Mouse (Mus musculus) retina, postnatal 7 days (tissue): ENCODE data around the gene Mogat2.

Experiments
- DNase-seq: peaks from one replicate; pipeline ENCODE4 v3.0.0-alpha.2; 2012; ENCODE audit warnings: low read depth, low spot score

The Mogat2 gene

GRCm38 (mm10) chr7:99238417-99238816, at the start of gene Mogat2:
Gene Mogat2, minus strand, starts transcription at chr7:99238619.
- DNase-seq, result no peak

- DNase-seq, result no peak
Measured at GRCm38 (mm10) chr7:99287287-99287686, 48.9 kb upstream of the Mogat2 start.

GRCm38 (mm10) chr7:99279586-99279985, 41.2 kb upstream of the Mogat2 start:
- DNase-seq, result peak; percentile 64

- DNase-seq, result no peak
Measured at GRCm38 (mm10) chr7:99278309-99278708, 39.9 kb upstream of the Mogat2 start.

GRCm38 (mm10) chr7:99276679-99277078, 38.3 kb upstream of the Mogat2 start:
- no peak for DNase-seq

- no peak for DNase-seq
Measured at GRCm38 (mm10) chr7:99275131-99275530, 36.7 kb upstream of the Mogat2 start.

- no peak for DNase-seq
Measured at GRCm38 (mm10) chr7:99271630-99272029, 33.2 kb upstream of the Mogat2 start.

GRCm38 (mm10) chr7:99268951-99269945, 30.8 kb upstream of the Mogat2 start:
- no peak for DNase-seq

GRCm38 (mm10) chr7:99268506-99268900, 30.1 kb upstream of the Mogat2 start:
- DNase-seq, result no peak

GRCm38 (mm10) chr7:99267897-99268505, 29.6 kb upstream of the Mogat2 start:
- peak; percentile 46 for DNase-seq

- no peak for DNase-seq
Measured at GRCm38 (mm10) chr7:99267251-99267896, 29.0 kb upstream of the Mogat2 start, which contains the start of gene Map6. Gene Map6, plus strand, starts transcription at chr7:99267447.

- DNase-seq, result no peak
Measured at GRCm38 (mm10) chr7:99264597-99264996, 26.2 kb upstream of the Mogat2 start.

- DNase-seq, result no peak
Measured at GRCm38 (mm10) chr7:99263509-99263908, 25.1 kb upstream of the Mogat2 start.

- no peak for DNase-seq
Measured at GRCm38 (mm10) chr7:99261900-99262299, 23.5 kb upstream of the Mogat2 start.

GRCm38 (mm10) chr7:99255006-99255405, 16.6 kb upstream of the Mogat2 start:
- no peak for DNase-seq

- DNase-seq, result no peak
Measured at GRCm38 (mm10) chr7:99250386-99250785, 12.0 kb upstream of the Mogat2 start.

- DNase-seq, result peak; percentile 51
Measured at GRCm38 (mm10) chr7:99249582-99249911, 11.1 kb upstream of the Mogat2 start.

GRCm38 (mm10) chr7:99248906-99249581, 10.6 kb upstream of the Mogat2 start:
- no peak for DNase-seq

- no peak for DNase-seq
Measured at GRCm38 (mm10) chr7:99248157-99248742, 9.8 kb upstream of the Mogat2 start.

GRCm38 (mm10) chr7:99242097-99242496, 3.7 kb upstream of the Mogat2 start:
- no peak for DNase-seq

GRCm38 (mm10) chr7:99236888-99237660, 1.3 kb downstream of the Mogat2 start:
- no peak for DNase-seq
